Mouse (Mus musculus) thymus, postnatal 36 days (tissue): ENCODE measurements around the gene Myh10.

Experiments
- DNase-seq, 2 experiments: peaks; one replicate each; pipeline ENCODE4 v3.0.0; 2022; ENCODE audit warnings: mixed read lengths in 2 of 2

Gene Myh10

DNA sequence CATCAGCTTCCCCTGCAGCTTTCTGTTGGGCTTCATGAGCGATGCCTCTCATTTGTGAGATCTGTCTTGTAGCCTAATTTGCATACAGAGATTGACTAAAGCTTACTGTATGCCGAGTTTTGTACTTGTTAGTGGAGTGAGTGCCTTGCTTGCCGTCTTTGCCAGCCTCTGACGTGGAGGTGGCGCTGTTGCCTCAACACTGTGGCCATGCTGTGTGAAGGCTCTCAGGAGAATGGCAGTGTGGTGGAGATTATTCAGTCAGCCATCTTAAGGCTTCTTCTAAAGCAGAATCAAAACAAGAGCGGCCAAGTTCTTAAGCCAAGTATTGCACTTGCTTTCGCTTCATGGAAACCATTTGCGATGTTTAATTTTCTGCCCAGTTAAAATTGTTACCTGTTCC lies 59.6 kb downstream of the Myh10 start:
- peak; percentile 46 to 48 for DNase-seq

GRCm38 (mm10) chr11:68754283-68754682 lies 62.9 kb downstream of the Myh10 start:
- no peak for DNase-seq

DNA sequence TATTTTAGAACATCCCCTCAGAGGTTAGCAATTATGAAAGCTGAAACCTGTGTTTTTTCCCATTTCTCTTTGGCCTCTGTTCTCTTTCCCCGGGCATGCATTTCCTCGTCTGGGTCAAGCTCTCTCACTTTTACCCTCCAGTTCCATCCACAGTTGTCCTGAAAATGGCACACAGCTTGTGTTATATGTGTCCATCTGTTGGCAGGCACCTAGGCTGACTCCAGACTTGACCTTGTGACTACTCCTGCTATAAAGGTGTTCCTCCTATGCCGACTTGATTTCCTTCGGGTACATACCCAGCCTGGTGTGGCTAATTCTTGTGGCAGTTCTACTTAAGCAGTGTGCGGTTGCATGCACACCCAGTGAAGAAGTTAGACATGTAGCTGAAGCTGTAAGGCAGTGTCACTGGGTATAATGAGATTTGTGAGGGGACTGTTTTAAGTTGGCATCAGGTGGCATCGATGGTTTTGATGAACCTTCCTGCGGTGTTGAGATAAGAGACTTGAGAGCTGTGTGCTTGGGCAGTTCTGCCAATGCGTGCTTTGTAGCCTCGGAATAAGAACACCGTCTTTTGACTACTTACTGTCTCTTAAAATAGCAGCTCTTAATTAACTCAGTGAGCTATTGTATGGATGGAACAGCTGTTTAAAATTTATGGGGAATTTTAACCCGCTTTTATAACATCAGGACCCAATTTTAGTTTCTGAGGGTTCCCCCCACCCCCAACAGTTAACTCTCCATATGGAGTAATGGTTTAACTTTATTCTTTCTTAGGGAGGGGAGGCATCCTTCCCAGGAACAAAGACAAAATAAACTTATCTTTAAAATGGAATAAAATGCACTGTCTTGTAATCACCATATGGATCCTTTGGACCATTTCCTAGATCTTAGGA lies 65.3 kb downstream of the Myh10 start:
- no peak for DNase-seq

DNA sequence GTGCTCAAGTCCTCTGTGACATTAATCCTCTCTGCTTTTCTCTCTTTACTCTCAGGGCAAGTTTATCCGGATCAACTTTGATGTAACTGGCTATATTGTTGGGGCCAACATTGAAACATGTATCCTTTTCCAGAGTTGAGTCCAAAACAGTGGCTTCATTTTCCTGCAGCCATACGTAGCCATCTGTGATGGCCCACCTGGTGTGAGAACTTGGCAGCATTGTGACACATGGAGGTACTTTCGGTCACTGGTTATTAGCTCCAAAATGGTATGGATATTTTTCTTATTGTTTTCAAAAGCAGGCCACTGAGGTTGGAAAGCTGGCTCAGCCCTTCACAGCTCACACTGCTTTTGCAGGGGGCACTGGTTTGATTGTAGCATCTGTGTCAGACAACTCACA lies 68.3 kb downstream of the Myh10 start:
- no peak for DNase-seq

DNA sequence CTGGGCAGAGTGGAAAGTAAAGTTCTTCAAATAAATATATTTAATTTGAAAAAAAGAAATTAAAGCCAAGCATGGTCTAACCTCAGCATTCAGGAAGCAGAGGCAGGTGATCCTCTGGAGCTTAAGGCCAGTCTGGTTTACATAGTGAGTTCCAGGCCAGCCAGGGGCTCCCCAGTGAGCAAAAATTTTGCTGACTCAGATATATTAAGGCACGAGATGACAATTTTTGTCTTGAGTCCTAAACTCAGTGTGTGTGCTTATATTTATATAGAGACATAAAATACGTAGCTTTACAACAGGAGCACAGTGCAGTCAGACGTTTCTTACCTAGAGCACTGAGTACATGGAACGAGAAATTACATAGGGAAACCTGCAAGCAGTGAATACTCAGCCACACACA lies 69.8 kb downstream of the Myh10 start:
- DNase-seq, result no peak

DNA sequence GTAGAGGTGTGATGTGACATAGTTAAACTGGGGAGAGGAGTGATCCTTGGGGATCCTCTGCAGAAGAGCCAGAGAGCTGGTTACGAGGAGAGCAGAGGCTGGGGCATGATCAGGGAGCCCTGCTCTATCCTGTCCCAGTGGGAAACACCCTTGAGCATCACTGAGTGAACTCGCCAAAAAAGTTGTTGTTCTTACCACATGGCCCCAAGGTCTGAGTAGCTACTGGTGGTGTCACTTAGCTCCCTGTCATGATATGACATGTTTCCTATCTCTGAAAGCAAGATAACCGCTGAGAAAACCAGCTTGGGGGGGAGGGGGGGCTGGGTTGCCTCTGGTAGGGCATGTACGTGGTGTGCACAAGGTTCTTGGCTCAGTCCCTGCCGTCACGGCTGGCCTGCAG lies 70.3 kb downstream of the Myh10 start:
- no peak for DNase-seq

GRCm38 (mm10) chr11:68764622-68765021 lies 73.3 kb downstream of the Myh10 start:
- no peak for DNase-seq

GRCm38 (mm10) chr11:68767762-68768542 lies 76.6 kb downstream of the Myh10 start:
- DNase-seq, result no peak

DNA sequence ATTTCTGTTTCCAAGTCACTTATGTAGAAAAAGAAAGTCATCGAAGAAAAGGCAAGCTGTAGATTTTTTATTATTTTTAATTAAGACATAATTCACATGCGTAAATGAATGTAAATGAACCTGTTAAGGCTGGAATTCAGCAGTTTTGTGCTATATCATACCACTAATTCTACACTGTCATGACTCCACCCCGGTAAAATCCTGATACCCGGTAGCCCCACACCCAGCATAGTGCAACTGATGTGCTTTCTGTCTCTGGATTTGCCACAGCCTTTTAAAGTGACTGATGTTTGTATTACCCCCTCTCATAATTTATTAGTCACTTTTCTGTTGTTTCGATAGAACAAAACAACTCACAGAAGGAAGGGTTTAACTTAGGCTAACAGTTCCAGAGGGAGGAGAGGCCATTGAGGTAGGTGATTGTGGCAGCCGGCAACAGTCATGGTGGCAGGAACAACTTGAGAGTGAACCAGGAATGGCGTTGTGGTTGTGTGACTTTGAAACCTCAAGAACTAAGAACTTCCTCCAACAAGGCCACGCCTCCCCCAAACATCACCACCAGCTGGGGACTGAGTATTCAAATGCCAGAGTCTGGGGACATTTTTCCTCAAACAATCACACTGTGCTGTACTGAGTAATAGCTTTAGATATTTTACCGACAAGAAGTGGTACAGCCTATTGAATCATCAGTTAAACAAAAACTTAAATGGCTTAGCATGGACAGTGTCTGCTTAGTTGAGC lies 78.6 kb downstream of the Myh10 start:
- peak in 1 of 2 experiments; percentile 19 for DNase-seq

DNA sequence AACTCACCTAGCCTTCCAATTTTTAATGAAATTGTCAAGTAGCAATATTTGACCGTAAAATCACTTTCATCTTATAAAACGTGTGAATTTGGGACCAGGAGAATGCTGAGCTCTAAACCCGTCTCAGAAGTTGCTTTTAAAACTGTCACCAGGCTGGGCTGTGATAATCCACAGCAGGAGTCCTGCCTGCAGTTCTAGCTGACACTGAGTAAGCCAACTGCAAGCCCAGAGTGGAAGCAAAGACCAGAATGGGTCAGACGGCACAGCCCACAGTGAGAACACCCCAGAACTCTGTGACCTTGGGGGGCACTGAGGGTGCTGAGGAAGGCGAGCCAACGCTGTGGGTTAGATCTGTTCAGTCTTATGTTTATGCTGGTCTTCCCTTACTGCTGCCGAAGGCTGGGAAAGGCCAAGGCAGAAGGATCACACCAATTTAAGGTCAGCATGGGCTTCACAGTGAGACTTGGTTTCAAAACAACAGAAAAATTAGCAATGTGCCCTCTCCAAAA lies 84.8 kb downstream of the Myh10 start:
- DNase-seq, result no peak

- DNase-seq, result no peak
Observed at GRCm38 (mm10) chr11:68777933-68778332, 86.6 kb downstream of the Myh10 start.

DNA sequence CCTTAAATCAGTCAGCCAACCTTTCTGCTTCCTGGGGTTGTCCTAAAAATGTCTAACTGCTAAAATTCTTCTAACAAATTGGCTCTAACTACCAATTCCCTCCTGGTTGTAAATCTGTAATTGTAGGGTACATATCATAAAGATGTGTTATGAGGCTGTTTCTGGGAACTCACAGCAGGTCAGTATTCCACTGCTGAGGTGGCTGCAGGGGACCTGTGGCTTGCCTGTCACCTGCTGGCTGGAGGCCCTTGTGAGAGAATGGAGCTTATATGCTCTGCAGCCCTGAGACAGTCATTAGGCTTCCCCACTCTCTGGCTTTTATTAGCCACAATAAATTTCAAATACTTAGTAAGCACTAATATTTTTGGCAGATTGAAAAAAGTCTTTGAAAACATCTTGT lies 87.5 kb downstream of the Myh10 start:
- no peak for DNase-seq

DNA sequence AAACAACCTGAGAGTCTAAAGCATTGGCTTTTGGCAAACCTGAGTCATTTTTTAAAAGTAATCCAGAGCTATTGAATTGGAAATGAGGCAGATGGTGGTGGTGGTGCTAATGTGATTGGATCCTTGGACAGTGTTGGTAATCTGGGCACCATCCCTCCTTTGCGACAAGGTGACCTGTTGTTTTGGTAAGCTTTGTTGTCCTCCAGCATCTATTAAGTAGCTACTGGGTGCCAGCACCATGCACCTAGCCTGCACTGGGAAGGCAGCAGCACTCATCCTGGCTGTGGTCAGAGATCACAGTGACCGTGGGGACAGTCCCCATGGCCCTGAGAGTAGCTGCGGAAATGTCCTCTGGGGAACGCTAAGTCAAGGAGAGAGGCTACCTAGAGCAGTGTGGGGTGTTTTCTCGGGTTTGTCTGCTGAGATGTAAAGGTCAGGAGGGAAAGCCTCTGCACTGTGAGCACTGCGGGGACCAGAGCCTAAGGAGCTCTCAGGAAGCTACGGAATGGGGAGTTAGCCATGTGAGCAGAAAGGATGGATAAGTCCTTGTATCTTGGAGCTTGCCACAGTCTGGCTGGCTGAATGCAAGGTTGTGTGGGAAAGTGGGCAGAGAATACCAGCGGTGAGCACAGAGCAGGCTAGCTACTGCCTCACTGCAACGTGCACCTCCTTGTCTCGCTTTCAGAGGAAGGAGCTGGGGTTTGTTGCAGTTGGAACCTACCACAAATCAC lies 88.5 kb downstream of the Myh10 start:
- DNase-seq, result no peak

- DNase-seq, result no peak
Observed at GRCm38 (mm10) chr11:68780466-68781114, 89.2 kb downstream of the Myh10 start.

DNA sequence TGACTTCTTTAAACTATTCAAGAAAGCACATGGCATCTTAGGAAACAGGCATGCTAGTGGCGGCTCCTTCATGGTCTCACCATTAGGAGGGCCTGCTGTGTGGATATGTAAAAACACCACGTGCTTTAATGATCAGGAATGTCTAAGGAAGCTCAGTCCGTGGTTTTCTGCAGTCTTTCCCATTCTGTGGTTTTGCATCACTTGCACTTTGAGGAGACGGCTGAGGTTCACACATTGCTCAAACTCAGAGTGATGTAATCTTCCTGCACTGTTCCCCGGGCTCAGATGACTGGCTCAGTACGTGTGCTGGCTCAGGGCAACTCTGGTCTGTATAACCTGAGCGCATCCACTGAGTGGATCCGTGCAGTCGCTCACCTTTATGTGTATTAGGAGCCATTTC lies 91.0 kb downstream of the Myh10 start:
- DNase-seq, result no peak

GRCm38 (mm10) chr11:68785813-68786212 lies 94.5 kb downstream of the Myh10 start:
- DNase-seq, result peak; percentile 20 to 36

- DNase-seq, result no peak
Observed at GRCm38 (mm10) chr11:68787222-68787621, 95.9 kb downstream of the Myh10 start.

- no peak for DNase-seq
Observed at GRCm38 (mm10) chr11:68790720-68791119, 99.4 kb downstream of the Myh10 start.

DNA sequence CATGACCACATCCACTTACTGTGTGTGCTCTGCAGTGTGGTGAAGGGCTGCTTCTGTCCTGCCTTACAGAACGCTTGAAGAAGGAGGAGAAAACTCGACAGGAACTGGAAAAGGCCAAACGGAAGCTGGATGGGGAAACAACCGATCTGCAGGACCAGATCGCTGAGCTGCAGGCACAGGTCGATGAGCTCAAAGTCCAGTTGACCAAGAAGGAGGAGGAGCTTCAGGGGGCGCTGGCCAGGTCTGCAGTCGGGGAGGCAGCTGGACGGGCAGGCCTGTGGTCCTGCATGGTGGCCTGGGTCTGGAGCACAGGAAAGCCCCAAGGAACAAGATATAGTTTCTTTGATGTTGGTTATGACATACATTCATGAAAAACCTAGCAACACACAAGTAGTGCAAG lies 100.4 kb downstream of the Myh10 start:
- DNase-seq, result no peak

DNA sequence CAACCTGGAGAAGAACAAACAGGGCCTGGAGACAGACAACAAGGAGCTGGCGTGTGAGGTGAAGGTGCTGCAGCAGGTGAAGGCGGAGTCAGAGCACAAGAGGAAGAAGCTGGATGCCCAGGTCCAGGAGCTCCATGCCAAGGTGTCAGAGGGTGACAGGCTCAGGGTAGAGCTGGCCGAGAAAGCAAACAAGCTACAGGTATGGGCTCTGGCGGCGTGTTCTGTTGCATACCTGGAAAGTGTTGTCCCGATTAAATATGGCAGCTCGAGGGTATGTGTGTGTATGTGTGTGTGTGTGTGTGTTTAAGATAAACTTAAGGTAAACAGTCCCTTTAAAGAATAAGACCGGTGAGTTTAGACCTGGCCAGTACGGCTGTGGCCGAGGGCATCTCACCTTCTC lies 106.9 kb downstream of the Myh10 start:
- DNase-seq, result no peak

- DNase-seq, result no peak
Observed at GRCm38 (mm10) chr11:68805148-68805547, 113.8 kb downstream of the Myh10 start.

- peak; percentile 62 to 71 for DNase-seq
Observed at GRCm38 (mm10) chr11:68807787-68808186, 116.4 kb downstream of the Myh10 start.
